In the genomic region with DNA sequence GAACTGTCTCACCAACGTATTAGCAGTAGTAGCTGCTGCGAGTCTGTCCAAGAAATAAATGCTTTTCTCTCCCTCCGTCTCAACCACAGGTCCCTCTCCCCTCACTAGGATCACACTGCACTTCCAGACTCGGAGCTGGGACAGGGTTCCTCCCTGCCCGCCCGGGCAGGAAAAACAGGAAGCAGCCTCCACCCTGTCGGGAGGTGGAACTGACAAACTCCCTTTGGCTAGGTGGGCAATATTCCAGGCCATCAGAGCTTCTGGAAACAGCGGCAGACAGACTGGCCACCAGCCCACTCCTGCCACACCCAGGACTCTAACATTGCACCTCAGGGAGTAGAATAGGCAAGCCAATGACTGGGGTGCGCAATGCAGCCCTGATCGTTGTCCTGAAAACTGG, we compare ENCODE assay signal across 10 mouse cellular contexts. TPM values are rescaled to one million over a fixed set of nuclear protein-coding genes. Genes with fewer than 3 reads are reported as not detected.
A peak's percentile ranks its signal among the peaks of the same experiment; 100 is the strongest.
DNase-seq lines count a peak whose midpoint lies in the region; ATAC-seq and TF ChIP-seq lines count a peak whose summit lies in the region.
"Had no signal": no experiment of that assay in that cellular context is flagged by ENCODE, and none has a peak within 500 bp of the region (broad histone marks: within the 10 kb centered on the region; RNA-seq: fewer than 3 reads in every experiment).

No protein-coding gene starts in this region.

- H3K4me1 ChIP-seq in liver, adult 2 months (ENCODE audit: control insufficient read depth, insufficient read depth, low read length), result peaks cover 5% of the 10 kb centered on the region
- peaks cover 5% of the 10 kb centered on the region; the same call in 1 of the 2 replicates for H3K4me1 ChIP-seq in liver, postnatal 0 days (ENCODE audit: insufficient read depth)
- peaks cover 9% of the 10 kb centered on the region; the same call in 1 of the 2 replicates for H3K4me1 ChIP-seq in stomach, embryonic 16.5 days (ENCODE audit: control insufficient read depth, insufficient read depth, low read length)

- TF ChIP-seq EP300 in liver, postnatal 0 days (IDR thresholded peaks at IDR 0.05; ENCODE audit: low read depth), result no peak

- no peaks in the 10 kb centered on the region for H3K79me2 ChIP-seq in liver, adult 2 months (ENCODE audit: control insufficient read depth, insufficient read depth, low read length)

- WGBS in liver, adult 2 months, result 67% methylated on average over 10 of the region's 10 CpGs
- WGBS in liver, postnatal 0 days (ENCODE audit: insufficient replicate concordance), result 63% methylated on average over 10 of the region's 10 CpGs
- whole genome bisulfite sequencing in stomach, embryonic 16.5 days, result 61% methylated on average over 10 of the region's 10 CpGs

- no peaks in the 10 kb centered on the region for H3K9me3 ChIP-seq in liver, postnatal 0 days (ENCODE audit: low read length)
- no peaks in the 10 kb centered on the region for H3K9me3 ChIP-seq in stomach, embryonic 16.5 days (replicated peaks; ENCODE audit: control insufficient read depth, low read length)

- no peak overlapping the region for H3K4me3 ChIP-seq in liver, adult 2 months (ENCODE audit: insufficient read depth, low read depth, low read length)
- H3K4me3 ChIP-seq in liver, postnatal 0 days (ENCODE audit: low read depth, low read length), result no peak overlapping the region
- no peak overlapping the region for H3K4me3 ChIP-seq in stomach, embryonic 16.5 days (replicated peaks; ENCODE audit: low read length)

- H3K9ac ChIP-seq in liver, adult 2 months (ENCODE audit: low read depth, low read length), result no peak overlapping the region
- no peak overlapping the region for H3K9ac ChIP-seq in liver, postnatal 0 days (replicated peaks)
- no peak overlapping the region; the same call in 1 of the 2 replicates for H3K9ac ChIP-seq in stomach, embryonic 16.5 days (ENCODE audit: low read length)

- 0 out of 2 replicates have a peak overlapping the region, but pooled peaks have one; percentile 10 for H3K27ac ChIP-seq in liver, adult 2 months (replicated peaks; ENCODE audit: insufficient read depth, low read depth, low read length)
- H3K27ac ChIP-seq in liver, postnatal 0 days (ENCODE audit: low read depth), result no peak overlapping the region
- peak overlapping the region; percentile 59 for H3K27ac ChIP-seq in stomach, embryonic 16.5 days (ENCODE audit: low read length)
- H3K27ac ChIP-seq: macrophage had no signal

- no peak for DNase-seq in liver, adult 2 months (ENCODE audit: extremely low read depth, low read depth, low spot score)
- DNase-seq in liver, postnatal 0 days, result no peak
- peak; percentile 53 to 72 for DNase-seq in gastrocnemius, postnatal 36 days
- peak; percentile 83 for DNase-seq in kidney, postnatal 14 days
- DNase-seq in left cerebral cortex, adult 9 months (ENCODE audit: low spot score in 2 of 2), result no peak
- DNase-seq in layer of hippocampus, adult 9-10 months (ENCODE audit: low spot score), result no peak

- no peaks in the 10 kb centered on the region for H3K36me3 ChIP-seq in liver, adult 2 months (ENCODE audit: control insufficient read depth, insufficient read depth, low read length)
- no peaks in the 10 kb centered on the region for H3K36me3 ChIP-seq in liver, postnatal 0 days (replicated peaks; ENCODE audit: insufficient read depth, low read length)
- H3K36me3 ChIP-seq in stomach, embryonic 16.5 days (ENCODE audit: control insufficient read depth, insufficient read depth, low read length), result no peaks in the 10 kb centered on the region

- no peak for TF ChIP-seq CTCF in liver, adult 2 months (IDR thresholded peaks at IDR 0.05; ENCODE audit: low read depth, low read length)
- no peak for TF ChIP-seq CTCF in liver, postnatal 0 days (IDR thresholded peaks at IDR 0.05; ENCODE audit: low read depth)

- no peaks in the 10 kb centered on the region for H3K27me3 ChIP-seq in liver, adult 2 months (ENCODE audit: control insufficient read depth, insufficient read depth, low read length)
- no peaks in the 10 kb centered on the region for H3K27me3 ChIP-seq in liver, postnatal 0 days (ENCODE audit: insufficient read depth, low read length)
- H3K27me3 ChIP-seq in stomach, embryonic 16.5 days (ENCODE audit: control insufficient read depth, insufficient read depth, low read length), result no peaks in the 10 kb centered on the region

- no peak for ATAC-seq in liver, postnatal 0 days
- no peak for ATAC-seq in stomach, embryonic 16.5 days (ENCODE audit: insufficient read depth, low FRiP score)
- no peak for ATAC-seq in CD4-positive, CD25-positive, alpha-beta regulatory T cell, adult 4 months

- TF ChIP-seq POLR2A in liver, adult 2 months (IDR thresholded peaks at IDR 0.05; ENCODE audit: extremely low read depth, insufficient read depth, low read length), result no peak

- H3K4me2 ChIP-seq in liver, postnatal 0 days (ENCODE audit: low read depth, low read length), result no peak overlapping the region
- H3K4me2 ChIP-seq in stomach, embryonic 16.5 days (ENCODE audit: low read depth, low read length), result no peak overlapping the region

- intact Hi-C loops in gastrocnemius, postnatal 36 days (cut with DNase I), result no loop called here

RNA-seq across cellular contexts. Expression of a gene that starts 11.5 kb away (rescaled TPM):
- 3.2 and 6.5 TPM in 2 replicates for total RNA-seq in liver, adult 2 months (2014; rRNA removed)
- 2.2 and 3.1 TPM in 2 replicates for polyA plus RNA-seq in liver, adult 2 months (2012; rRNA removed)
- polyA plus RNA-seq in liver, postnatal 0 days (2015; fragmentation: Nextera tagmentation; extraction: Ambion mirVana), result 2.4 and 2.7 TPM in 2 replicates
- 10 to 100 TPM; 23.5 to 25.4 TPM for total RNA-seq in gastrocnemius, postnatal 36 days (2021)
- polyA plus RNA-seq in stomach, embryonic 16.5 days (2015; fragmentation: Nextera tagmentation; extraction: Ambion mirVana), result 22.2 and 26.5 TPM in 2 replicates
- polyA plus RNA-seq in CD4-positive, CD25-positive, alpha-beta regulatory T cell, adult 4 months (2017; shearing (Covaris generic)), result 1 to 10 TPM; 5.4 to 7.4 TPM

RNA-seq across cellular contexts. Expression of a gene that starts 29.9 kb away (rescaled TPM):
- total RNA-seq in liver, adult 2 months (2014; rRNA removed), result not detected in 2 replicates
- not detected in 2 replicates for polyA plus RNA-seq in liver, adult 2 months (2012; rRNA removed)
- not detected in 2 replicates for polyA plus RNA-seq in liver, postnatal 0 days (2015; fragmentation: Nextera tagmentation; extraction: Ambion mirVana)
- not detected for total RNA-seq in gastrocnemius, postnatal 36 days (2021)
- polyA plus RNA-seq in stomach, embryonic 16.5 days (2015; fragmentation: Nextera tagmentation; extraction: Ambion mirVana), result not detected in 2 replicates
- polyA plus RNA-seq in CD4-positive, CD25-positive, alpha-beta regulatory T cell, adult 4 months (2017; shearing (Covaris generic)), result not detected
- polyA plus RNA-seq: macrophage; testis, adult 2 months had no signal

RNA-seq across cellular contexts. Expression of a gene that starts 39.4 kb away (rescaled TPM):
- total RNA-seq in liver, adult 2 months (2014; rRNA removed), result 3.7 and 8.2 TPM in 2 replicates
- 1.8 and 5.3 TPM in 2 replicates for polyA plus RNA-seq in liver, adult 2 months (2012; rRNA removed)
- 25.6 and 28.4 TPM in 2 replicates for polyA plus RNA-seq in liver, postnatal 0 days (2015; fragmentation: Nextera tagmentation; extraction: Ambion mirVana)
- total RNA-seq in gastrocnemius, postnatal 36 days (2021), result 1 to 10 TPM in 1 of 2 experiments, under 1 TPM in 1; 0.44 to 1.5 TPM
- polyA plus RNA-seq in stomach, embryonic 16.5 days (2015; fragmentation: Nextera tagmentation; extraction: Ambion mirVana), result 5.4 and 8.6 TPM in 2 replicates
- not detected for polyA plus RNA-seq in CD4-positive, CD25-positive, alpha-beta regulatory T cell, adult 4 months (2017; shearing (Covaris generic))

Comparison
In these comparisons a context has a peak if more than half of its experiments do, and no peak if none do; other contexts are left out.
1. DNase-seq: peak in gastrocnemius, postnatal 36 days (2 of 2) and kidney, postnatal 14 days (single experiment); none in liver, adult 2 months (single experiment), liver, postnatal 0 days (single experiment), left cerebral cortex, adult 9 months (0 of 2) and layer of hippocampus, adult 9-10 months (single experiment).